Mouse (Mus musculus): ENCODE data around the gene Rabgap1. TPM values are rescaled to one million over a fixed set of nuclear protein-coding genes. Genes with fewer than 3 reads are reported as not detected.

Rabgap1 gene
- total and polyA plus RNA-seq, 3 experiments = 10.5 to 49.8 (median 12.9) TPM

- Histone ChIP-seq H3K4me3 (ENCODE audit: control insufficient read depth in 1 of 2, insufficient read depth in 1 of 2, low read depth in 2 of 2, low read length in 2 of 2) (no peak overlapping the region), H3K27me3 (ENCODE audit: control insufficient read depth in 1 of 2, insufficient read depth in 2 of 2, low read length in 2 of 2) (no peaks in the 10 kb centered on the region), H3K9ac (ENCODE audit: control insufficient read depth, low read depth, low read length, poor library complexity, severe bottlenecking) (no peak overlapping the region), H3K36me3 (ENCODE audit: control insufficient read depth in 1 of 2, insufficient read depth in 2 of 2, low read length in 2 of 2) (peaks cover 3 to 25% of the 10 kb centered on the region in 2 experiments; a peak in 3 of 4 replicates), H3K4me1 (ENCODE audit: control insufficient read depth in 1 of 2, insufficient read depth in 2 of 2, low read length in 2 of 2) (peaks cover 5 to 9% of the 10 kb centered on the region in 2 experiments), H3K79me2 (ENCODE audit: control insufficient read depth, insufficient read depth, low read length, poor library complexity) (no peaks in the 10 kb centered on the region), H3K9me3 (replicated peaks; ENCODE audit: insufficient read depth, low read length) (no peaks in the 10 kb centered on the region), H3K27ac (ENCODE audit: control insufficient read depth, low read depth, low read length) (peak overlapping the region; percentile 42)
- TF ChIP-seq ETS1 (IDR thresholded peaks at IDR 0.05; ENCODE audit: low read depth, low read length) = no peak
- TF ChIP-seq ZNF384 (IDR thresholded peaks at IDR 0.05; ENCODE audit: low read depth, low read length) = peak; percentile 85
- TF ChIP-seq POLR2AphosphoS5 (IDR thresholded peaks at IDR 0.05; ENCODE audit: borderline replicate concordance, low read depth, low read length) = no peak
- no peak for TF ChIP-seq USF1 (IDR thresholded peaks at IDR 0.05; ENCODE audit: low read depth, low read length)
- no peak for TF ChIP-seq ZKSCAN1 (IDR thresholded peaks at IDR 0.05; ENCODE audit: low read depth, low read length)
- no peak for TF ChIP-seq ZMIZ1 (IDR thresholded peaks at IDR 0.05; ENCODE audit: low read depth, low read length)
- TF ChIP-seq CTCF (IDR thresholded peaks at IDR 0.05 in 2 of 3, conservative IDR thresholded peaks at IDR 0.05 in 1 of 3; ENCODE audit: control insufficient read depth in 1 of 3, insufficient read depth in 1 of 3, low read depth in 2 of 3, low read length in 3 of 3, poor library complexity in 1 of 3, severe bottlenecking in 1 of 3) = no peak
- TF ChIP-seq GATA1 (IDR thresholded peaks at IDR 0.05; ENCODE audit: low read depth, low read length) = peak; percentile 79
- no peak for TF ChIP-seq ZC3H11A (IDR thresholded peaks at IDR 0.05; ENCODE audit: low read depth, low read length)
- no peak for TF ChIP-seq MXI1 (IDR thresholded peaks at IDR 0.05; ENCODE audit: low read depth, low read length)
- no peak for TF ChIP-seq NRF1 (IDR thresholded peaks at IDR 0.05; ENCODE audit: insufficient read depth, low read depth, low read length, poor library complexity, severe bottlenecking)
- no peak for TF ChIP-seq MYB (IDR thresholded peaks at IDR 0.05; ENCODE audit: low read depth, low read length)
- TF ChIP-seq MAX (IDR thresholded peaks at IDR 0.05; ENCODE audit: low read length) = no peak
- TF ChIP-seq TCF12 (IDR thresholded peaks at IDR 0.05; ENCODE audit: low read depth, low read length) = peak; percentile 62
- no peak for TF ChIP-seq TAL1 (IDR thresholded peaks at IDR 0.05; ENCODE audit: low read length)
- TF ChIP-seq MYC (IDR thresholded peaks at IDR 0.05; ENCODE audit: low read depth, low read length) = no peak
- TF ChIP-seq RCOR1 (IDR thresholded peaks at IDR 0.05; ENCODE audit: low read depth, low read length) = peak; percentile 94
- no peak for TF ChIP-seq CHD1 (IDR thresholded peaks at IDR 0.05; ENCODE audit: low read depth, low read length)
- TF ChIP-seq MAFK (IDR thresholded peaks at IDR 0.05; ENCODE audit: borderline replicate concordance, low read depth, low read length) = no peak
- TF ChIP-seq USF2 (IDR thresholded peaks at IDR 0.05; ENCODE audit: borderline replicate concordance in 1 of 2, insufficient read depth in 1 of 2, low read depth in 1 of 2, low read length in 2 of 2) = no peak
- no peak for TF ChIP-seq POLR2AphosphoS2 (IDR thresholded peaks at IDR 0.05; ENCODE audit: low read length)
- TF ChIP-seq ELF1 (IDR thresholded peaks at IDR 0.05; ENCODE audit: low read depth, low read length) = no peak
- TF ChIP-seq E2F4 (IDR thresholded peaks at IDR 0.05; ENCODE audit: borderline replicate concordance, low read depth, low read length) = no peak
- TF ChIP-seq SMC3 (IDR thresholded peaks at IDR 0.05; ENCODE audit: low read depth, low read length) = no peak
- TF ChIP-seq CHD2 (IDR thresholded peaks at IDR 0.05; ENCODE audit: low read length) = no peak
- peak; percentile 70 to 76 for TF ChIP-seq EP300 (IDR thresholded peaks at IDR 0.05; ENCODE audit: low read depth in 1 of 2, low read length in 2 of 2)
- TF ChIP-seq HCFC1 (IDR thresholded peaks at IDR 0.05; ENCODE audit: low read depth, low read length) = no peak
- no peak for TF ChIP-seq UBTF (IDR thresholded peaks at IDR 0.05; ENCODE audit: borderline replicate concordance, insufficient read depth, low read depth, low read length)
- TF ChIP-seq TBP (IDR thresholded peaks at IDR 0.05; ENCODE audit: low read depth, low read length) = no peak
- peak; percentile 54 for DNase-seq (ENCODE audit: low read depth, low spot score)
These were observed 36.5 kb downstream of the Rabgap1 start for GRCm38 (mm10) chr2:37479559-37479958.

Data from MEL (cell line).